Mouse (Mus musculus) spleen, adult 12 weeks (tissue): ENCODE data around the gene Drap1.

Source experiments
- DNase-seq: peaks from one replicate; pipeline ENCODE4 v3.0.0; 2022; ENCODE audit warnings: low spot score

Drap1 gene

GRCm38 (mm10) chr19:5377446-5377845, 47.3 kb downstream of the Drap1 start:
- DNase-seq: no peak

GRCm38 (mm10) chr19:5374748-5375147, 50.0 kb downstream of the Drap1 start:
- DNase-seq: no peak

DNA sequence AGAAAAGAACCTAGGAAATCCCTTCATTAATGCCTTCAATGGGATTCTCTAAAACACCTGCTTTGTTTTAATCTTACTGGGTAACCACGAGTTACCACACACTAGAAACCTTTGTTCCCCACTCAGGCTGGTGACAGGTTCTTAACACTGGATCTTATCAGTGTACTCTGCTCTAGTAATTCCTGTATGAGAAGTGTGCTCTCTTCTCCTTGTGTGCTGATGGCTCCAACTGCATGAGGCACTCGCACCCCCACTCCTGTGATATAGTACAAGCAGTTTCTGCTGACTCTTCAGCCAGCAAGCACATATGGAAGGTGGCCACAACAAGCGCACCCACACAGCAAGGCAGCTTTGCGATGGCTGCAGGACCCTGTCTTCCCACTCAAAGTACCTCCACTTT, 50.6 kb downstream of the Drap1 start:
- no peak for DNase-seq
